Mouse (Mus musculus) right cerebral cortex, postnatal 14 days (tissue): ENCODE measurements around the gene Tox2.

Experiments
- DNase-seq: peaks from one replicate; pipeline ENCODE4 v3.0.0; 2022

Gene Tox2

DNA sequence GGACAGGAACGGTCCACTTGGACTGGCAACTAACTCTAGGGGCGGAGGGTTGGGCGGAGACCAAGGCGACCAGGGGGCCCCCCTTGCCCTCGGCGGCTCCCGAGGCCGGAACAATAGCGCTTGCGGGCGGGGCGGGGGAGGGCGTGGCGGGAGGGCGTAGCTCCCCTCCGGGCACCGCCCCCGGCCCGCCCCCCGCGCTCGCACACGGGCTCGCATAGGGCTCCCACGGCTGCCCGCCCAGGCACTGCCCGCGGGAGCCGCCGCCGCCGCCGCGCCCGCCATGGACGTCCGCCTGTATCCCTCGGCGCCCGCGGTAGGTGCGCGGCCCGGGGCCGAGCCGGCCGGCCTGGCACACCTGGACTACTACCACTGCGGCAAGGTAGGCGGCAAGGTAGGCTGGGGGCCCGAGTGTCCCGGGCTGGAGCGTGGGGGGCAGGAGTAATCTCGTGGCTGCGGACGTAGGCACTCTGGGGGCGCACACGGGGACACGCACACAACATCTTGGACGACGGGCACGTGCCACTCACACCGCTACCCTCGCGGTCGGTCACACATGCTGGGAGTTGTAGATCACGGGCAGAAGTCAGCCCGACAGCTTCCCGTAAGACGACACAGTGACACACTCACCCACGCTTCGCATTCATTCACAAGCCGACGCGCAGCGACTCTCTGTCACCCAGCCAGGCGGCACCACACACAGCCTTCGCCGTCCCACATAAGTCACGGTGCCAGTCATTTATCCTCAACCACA, at the start of gene Tox2:
Tox2 (plus strand) TSS at position 242 of the 751 bp plus-strand sequence.
- peak; percentile 69 for DNase-seq

DNA sequence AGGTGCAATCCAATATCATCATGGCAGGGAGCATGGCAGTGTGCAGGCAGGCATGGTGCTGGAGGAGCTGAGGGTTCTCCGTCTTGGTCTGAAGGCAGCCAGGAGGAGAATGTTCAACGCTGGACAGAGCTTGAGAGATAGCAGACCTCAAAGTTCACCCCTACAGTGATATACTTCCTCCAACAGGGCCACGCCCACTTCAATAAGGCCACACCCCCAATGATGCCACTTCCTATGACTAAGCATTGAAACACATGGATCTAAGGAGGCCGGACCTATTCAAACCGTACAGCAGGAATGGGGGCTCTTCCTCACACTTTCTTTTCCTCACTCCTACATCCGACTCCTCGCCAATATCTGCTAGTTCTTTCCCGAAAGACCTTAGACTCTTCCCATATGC, 48.3 kb upstream of the Tox2 start:
- DNase-seq = no peak

DNA sequence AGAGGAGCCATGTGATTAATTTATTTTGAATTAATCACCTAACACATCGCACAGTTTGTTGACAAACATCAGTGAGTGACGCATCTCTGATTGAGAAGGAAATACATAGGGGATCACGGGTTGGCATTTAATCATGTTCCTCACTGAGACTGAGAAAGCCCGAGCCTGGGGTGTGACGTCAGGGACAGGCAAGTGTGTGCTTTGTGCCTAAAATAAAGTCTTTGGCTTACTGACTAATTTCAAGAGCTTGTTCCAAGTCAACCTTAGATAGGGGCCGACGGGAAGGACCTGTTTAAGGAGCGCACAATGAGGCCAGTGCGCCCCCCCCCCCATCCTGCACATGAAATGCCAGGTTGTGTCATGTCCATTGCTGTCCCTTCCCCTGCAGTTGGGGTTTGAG, 43.9 kb upstream of the Tox2 start:
- DNase-seq = no peak

DNA sequence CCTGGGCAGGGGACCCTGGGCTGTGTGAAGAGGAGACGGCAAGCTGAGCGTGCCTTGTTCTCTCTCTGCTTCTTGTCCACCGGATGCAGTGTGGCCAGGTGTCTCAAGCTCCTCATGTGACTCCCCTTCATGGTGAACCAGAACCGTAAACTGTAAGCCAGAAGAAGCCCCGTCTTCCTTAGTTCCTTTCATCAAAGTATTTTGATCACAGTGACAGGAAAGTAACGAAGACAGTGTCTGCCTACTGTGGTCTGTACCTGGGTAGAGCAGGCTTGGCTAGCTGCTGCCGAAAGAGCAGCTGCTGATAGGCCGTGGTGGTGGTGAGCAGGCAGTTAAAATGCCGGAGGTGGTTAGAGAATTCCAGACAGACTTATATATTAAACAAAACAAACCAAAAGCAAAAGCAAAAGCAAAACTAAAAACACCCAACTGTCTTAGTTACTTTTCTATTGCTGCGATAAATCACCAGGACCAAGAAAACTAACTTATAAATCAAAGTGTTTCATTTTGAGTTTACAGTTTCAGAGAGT, 38.4 kb upstream of the Tox2 start:
- no peak for DNase-seq

DNA sequence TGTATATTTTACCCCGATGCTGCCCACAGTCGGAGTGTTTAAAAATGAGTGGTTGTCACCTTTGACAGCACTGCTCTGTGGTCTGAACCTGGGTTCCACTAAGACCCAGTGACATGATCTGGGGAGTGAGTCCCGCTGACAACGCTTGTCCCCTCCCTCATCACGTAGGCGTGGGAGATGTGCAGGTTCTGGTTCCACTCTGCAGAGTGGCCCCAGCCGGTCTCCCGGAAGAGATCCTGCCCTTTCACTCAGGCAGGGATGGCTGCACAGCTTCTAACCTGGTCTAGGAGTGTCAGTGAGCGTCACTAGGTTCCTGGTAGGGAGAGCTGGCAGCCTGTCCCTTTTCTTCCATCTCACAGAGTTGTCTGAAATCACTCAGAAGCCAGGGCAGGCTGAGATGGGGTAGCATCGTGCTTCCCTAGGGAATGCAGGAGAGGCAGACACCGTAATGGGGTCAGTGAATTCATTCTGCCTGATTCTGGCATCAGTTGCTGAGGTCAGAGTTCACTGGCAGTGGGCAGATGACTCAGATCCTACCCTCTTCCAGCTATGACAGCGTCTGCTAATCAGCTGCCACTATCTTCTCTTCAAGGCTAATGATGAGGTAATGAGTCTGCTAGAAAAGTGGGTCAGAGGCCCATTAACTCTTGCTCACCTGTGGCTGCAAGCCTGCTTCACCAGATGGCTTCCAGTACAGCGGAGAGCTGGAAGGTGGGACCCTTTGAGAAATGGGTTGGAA, 36.7 kb upstream of the Tox2 start:
- DNase-seq = no peak

DNA sequence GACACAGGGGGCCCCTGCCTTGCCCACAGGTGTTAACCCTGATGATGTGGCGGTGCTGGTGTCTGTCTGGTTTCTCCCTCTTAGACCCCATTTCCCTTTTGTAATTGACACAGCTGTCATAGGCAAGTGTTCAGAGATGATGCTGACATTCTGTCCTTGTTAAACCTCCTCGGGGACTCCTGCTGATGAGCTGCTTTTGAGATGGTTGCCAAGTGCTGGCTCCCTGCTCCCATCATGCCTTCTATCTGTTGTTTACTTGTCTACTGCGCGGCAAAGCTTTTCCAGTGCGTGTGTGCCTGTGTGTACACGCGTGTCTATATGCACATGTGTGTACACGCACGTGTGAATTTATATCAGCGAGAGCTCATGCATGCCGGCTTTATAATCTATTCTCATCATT, 31.0 kb upstream of the Tox2 start:
- DNase-seq = no peak

DNA sequence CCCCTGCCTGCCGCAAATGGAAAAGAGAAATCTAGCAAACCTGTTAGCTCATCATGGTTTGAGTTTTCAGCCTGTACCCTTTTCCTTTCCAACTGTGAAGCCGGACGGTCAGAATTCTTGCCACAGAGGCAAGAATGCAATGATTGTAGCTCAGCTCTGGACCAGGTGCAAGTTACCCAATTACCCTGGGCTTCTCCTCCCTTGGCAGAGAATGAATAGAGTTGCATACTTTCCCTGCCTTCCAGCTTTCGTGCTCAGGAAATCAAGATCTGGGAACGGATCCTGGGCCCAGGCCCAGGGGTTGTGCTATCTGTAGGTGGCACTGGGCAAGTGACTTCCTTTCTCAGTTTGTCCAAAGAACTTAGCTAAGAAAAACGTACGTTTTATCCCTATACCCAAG, 28.9 kb upstream of the Tox2 start:
- DNase-seq = no peak

DNA sequence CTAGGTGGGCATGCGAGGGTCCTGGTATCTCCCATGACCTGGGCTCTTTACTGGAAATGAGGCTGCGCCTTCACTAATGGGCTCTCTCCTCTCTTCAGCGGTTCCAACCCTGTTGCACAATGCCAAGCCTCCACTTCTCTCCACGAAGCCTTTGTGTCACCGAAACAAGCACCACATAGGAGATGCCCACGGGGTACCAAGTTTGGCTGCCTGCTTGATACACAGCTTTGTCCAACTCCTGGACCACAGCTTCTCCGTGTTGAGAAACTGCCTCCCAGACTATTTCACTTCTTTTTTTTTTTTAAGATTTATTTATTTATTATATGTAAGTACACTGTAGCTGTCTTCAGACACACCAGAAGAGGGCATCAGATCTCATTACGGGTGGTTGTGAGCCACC, 27.1 kb upstream of the Tox2 start:
- DNase-seq = no peak

DNA sequence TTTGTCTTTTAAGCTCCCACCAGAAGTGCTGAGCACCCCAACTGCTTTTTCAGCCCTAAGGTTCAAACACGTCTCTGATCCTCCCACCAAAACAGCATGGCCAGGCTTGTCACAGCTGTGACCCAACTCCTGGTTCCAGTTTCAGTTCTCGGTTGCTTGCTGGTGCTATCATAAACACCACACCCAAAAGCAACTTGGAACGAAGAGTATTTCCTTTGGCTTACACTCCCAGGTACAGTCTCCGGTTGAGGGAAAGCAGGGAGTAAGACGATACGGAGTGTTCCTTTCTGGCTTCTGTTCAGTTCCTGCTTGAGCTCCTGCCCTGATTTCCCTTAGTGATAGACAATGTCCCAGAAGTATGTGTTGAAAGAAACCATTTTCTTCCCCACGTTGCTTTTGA, 26.4 kb upstream of the Tox2 start:
- no peak for DNase-seq

DNA sequence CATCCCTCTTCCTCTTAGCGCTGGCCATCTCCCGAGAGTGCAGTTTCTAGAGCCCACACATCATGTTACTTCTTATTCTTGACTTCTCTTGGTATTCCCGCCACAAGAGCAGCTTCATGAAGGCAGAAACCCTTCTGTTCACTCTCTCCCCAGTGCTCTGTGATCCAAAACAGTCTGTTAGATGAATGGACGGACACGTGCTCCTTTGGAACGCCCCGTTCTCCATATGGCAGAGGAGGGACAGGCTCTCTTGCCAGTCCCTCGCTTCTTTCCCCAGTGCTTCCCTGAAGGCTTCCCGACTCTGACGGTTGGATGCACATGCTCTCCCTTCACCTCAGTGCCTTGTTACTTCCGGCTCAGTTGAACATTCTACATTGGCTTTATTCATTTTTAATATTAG, 15.4 kb upstream of the Tox2 start:
- peak; percentile 27 for DNase-seq

DNA sequence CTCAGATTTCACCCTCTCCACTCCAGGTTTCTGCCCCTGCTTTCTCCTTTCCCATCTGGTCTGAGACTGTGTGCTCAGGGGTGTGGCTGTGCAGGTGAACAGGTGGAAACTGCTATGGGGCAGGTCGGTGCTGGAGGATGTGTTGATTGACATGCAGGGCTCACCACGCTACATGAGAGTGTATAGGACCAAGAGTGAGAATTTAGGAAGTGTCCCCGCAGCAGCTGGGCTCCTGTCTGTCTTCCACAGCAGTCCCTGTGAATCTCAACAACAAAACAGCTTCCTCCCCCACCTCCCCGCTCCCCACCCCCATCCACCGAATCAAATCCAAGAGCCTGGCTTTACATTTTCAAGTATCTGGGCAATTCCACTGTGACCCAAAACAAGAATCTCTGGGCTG, 13.3 kb upstream of the Tox2 start:
- DNase-seq = no peak

DNA sequence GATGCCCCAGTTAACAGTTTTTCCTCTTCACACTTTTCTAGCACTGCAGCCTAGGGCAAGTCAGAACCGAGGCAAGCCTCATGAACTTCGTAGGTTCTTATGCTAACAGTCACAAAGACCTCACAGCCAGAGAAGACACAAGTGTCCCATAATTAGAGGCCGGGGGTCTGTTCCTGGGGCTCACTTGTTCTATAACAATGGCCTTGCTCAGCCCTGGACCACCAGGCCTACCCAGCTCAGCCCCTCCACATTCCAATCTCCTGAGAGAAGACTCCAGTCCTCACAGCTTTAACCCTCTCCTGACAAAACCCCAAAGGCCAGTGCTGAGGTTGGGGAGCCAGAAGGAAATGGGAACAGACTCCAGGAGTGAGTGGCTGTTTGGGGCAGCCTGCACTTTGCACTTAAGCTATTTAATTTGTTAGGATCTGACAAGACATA, 12.9 kb upstream of the Tox2 start:
- no peak for DNase-seq

DNA sequence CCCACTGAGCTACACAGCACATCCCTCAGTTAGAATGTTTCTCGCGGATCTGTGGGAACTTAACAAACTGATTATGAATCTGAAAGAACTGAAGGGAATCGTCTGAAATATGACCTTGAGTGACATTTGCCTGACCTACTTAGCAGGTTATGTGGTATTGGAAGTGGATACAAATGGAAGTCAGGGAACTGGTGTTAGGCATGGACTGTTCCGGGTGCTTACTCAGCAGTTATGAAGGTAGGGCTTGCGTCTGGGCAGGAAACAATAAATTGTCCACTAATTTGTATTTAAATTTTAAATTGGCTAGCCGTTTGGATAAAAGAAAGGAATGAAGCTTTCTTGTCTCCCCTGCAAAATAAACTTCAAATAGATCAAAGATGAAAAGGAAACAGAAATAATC, 10.4 kb upstream of the Tox2 start:
- DNase-seq = no peak

DNA sequence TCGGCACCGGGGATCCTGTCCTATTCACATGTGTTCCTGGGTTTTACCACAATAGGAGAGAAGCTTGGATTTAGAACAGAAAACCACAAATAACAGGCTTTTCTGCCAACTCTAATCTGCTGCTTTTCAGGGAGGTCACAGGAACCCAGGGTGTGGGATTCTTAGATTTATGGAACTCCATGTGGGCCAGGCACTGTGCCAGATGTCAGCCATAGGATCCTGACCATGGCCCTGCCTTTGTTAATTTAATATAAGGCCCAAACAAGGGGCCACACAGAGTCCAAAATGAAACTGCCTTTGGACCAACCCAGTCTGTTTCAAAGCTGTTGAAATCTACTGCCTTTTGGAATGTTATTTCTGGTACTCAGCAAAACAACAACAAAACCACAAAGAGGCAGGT, 8.9 kb upstream of the Tox2 start:
- DNase-seq = no peak

DNA sequence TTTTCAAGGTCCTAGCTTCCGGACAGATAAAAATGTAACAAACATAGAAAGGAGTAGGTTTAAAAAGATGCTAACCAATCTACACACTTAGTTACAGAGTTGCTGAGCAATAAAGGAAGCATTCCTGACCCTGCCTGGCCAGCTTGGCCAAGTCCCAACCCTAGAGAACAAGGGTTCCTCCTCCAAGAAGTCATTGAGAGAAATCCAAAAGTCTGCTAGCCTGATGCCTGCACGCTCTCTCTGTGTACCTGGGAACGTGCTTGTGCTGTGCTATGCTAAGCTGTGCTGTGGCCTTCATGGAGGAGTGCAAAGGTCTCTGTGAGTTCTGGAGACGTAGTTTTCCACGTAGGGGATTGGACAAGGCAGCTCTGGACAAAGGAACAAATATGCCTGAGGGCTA, 8.4 kb upstream of the Tox2 start:
- DNase-seq = no peak

DNA sequence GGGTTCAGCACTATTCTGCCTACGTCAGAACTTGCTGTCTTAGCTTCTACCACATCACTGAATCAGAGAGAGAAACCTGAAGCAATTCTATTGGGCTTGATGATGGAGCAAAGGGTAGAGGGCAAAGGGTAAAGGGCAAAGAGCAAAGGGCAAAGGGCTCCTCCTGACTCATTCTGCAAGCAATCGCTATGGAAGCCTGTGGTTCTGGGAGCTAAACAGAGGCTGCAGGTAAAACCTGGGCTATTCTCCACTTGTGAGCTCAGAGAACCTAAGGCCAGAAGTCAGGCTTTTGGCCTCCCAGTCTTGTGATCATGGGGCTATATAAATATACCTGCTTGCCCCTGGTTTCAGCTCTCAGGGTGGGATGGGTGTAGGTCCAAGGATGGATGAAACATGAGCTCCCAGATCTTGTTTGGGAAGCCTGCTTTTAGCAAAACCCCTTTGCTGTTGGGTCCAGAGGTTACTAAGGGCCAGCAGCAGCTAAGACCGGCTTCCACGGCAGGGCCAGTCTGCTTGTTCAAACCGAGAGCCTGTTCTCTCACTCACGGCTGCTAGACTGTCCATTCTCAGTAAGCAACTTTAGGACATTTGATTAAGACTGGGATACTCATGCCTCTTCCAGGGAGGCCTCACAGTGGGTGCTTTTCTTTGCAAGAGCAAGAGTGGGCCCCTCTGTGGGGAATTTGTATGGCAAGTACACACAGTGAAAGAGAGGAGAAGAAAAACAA, 7.7 kb upstream of the Tox2 start:
- no peak for DNase-seq

DNA sequence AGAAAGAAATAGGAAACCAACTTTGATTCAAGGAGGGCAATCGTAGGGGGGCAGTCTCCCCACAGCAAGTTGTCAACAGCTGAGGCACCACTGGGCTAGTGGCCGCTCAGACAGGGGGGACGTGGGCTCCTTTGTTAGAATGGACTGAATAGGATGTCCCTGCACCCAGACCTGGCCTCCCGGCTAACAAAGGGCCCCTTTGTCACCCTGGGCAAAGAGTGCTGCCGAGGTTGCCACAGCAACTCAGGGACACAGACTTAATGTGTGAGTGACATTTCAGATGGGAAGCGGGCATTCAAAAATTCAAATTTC, 7.1 kb upstream of the Tox2 start:
- DNase-seq = no peak

DNA sequence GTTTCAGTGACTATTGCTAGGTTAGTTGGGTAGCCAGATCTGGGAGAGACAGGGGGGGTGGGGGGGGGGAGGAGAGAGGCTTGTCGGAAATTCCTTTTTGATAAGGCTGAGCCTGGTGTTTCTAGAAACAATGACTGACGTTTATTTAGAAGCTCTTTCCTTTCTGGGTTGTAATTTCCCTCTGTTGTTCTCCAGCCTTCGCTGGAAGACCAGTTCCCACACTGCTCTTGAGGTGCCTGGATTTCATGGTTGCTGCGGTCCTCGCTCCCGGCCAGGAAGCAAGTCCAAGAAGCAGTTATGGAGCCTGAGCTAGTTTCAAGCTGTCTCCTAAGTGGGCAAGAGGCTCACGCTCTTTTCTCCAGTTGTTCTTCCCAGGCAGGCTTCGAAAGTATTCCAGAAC, 1.0 kb upstream of the Tox2 start:
- DNase-seq = no peak

DNA sequence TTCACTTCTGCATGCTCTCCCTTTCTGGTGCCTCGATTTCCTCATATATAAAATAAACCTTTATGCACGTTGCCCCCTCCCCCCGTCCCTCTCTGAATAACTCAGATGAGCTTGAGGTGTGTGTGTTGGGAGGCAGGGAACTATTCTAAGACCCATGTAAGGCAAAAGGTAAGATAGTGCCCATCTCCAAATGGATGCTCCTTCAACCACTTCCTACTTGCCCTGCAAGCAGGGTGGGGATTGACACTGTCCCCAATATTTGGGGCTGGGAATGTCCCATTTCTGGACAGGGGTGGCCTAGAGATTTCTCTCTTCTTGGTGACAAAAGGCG, 407 bp upstream of the Tox2 start:
- DNase-seq = no peak

DNA sequence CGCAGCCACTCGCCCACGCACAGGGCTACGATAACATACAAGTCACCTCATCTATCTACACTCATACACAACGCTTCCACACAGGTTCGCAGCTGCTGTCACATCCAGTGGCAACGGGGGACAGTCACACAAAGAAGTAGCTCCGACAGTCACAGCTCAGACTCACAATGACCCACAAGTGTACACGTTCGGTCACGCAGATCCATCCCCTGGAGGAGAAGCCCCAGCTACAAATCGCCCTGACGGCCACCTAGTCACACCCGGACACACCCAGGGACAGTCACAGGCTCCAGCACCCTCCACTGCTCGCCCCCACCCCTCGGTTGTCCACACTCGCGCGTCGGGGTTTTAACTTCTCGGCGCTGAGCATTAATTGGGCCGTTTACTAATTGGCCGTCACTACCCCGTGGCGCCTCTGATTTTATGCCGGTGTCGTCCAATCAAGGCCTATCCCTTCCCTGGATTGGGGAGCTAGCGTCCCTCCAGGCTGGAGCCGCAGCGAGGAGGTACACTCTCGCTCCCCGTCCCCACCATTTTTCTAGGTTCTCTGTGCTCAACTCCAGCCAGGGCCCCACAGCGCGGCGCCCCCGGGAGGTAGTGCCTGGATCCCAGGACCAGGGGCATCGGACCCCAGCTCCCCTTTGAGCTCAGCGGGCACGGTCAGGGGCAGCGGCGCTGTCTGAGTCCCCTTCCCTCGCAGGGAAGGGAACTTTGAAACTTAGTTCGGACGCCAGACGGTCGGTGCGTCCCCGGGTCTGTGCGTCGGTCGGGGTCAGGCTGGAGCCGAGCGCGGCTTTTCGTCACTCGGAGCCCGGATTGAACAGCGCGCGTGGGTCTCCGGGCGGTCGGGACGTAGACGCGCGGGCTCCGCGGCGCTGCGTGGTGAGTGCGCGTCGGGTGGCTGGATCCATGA, 966 bp downstream of the Tox2 start:
- DNase-seq = peak; percentile 21

DNA sequence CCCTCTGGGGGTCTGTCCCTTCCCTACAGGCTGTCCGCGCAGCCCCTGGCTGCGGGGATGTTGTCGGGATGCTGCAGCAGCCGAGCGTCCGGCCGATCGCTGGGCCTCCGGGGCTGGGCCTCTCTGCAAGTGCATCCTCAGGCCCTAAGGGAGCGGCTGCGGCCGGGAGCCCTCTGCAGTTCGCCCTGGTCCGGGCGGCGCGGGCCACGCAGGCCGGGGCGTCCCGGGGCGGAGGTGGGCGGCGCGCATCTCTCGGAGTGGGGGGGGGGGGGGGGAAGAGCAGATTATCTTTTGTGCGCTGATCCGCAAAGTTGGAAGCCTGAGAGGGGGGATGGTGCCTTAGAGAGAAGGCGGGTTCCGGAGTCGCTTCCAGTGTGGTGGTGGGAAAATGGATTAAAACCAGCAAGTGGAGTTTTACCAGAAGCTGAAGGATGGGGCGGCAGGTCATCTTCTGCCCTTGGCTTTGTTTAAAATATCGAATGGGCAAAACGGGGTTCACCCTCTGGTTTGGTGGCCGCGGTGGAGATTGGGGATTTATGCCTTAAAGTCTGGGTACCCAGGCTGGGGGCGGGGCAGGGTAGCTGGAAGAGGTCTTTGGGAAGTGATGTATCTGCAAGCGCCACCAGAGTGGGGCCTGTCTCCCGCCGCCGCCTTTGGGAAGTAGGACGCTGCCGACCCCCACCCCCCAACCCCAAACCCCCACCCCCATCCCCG, 1.8 kb downstream of the Tox2 start:
- DNase-seq = peak; percentile 38

DNA sequence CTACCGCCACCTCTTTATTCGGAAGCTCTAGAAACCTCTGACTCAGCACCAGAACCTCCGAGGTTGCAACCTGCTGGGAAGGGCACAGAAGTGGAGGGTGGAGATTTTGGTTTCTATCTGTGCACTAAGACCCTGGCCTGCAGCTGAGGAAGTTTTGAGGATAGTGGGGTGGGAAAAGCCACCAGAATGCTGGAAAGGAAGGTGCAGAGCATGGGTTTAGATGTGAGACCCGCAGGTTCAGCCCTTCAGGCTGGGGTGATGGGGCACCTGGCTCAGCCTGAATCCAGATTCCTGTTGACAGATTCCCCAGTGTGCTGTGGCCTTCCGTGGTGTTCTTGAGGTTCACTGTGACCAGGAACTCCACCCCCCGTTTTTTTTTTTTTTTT, 2.3 kb downstream of the Tox2 start:
- no peak for DNase-seq
